Mouse (Mus musculus) embryonic fibroblast, embryonic 13.5 days (primary cell): ENCODE data around the gene Nlgn2. TPM values are rescaled to one million over a fixed set of nuclear protein-coding genes. Genes with fewer than 3 reads are reported as not detected.

Experiments used
- H3K27ac ChIP-seq: 2 replicates; pipeline ENCODE4 v1.5.1; 2012; ENCODE audit warnings: low read length, control low read depth, inconsistent platforms; ENCODE audit not compliant: insufficient read depth
- H3K4me1 ChIP-seq: 2 replicates; pipeline ENCODE4 v1.6.1; 2011; ENCODE audit warnings: low read length; ENCODE audit not compliant: control insufficient read depth, insufficient read depth
- H3K4me3 ChIP-seq: 2 replicates; pipeline ENCODE4 v1.5.1; 2011; ENCODE audit warnings: mild to moderate bottlenecking, control low read depth, low read length; ENCODE audit not compliant: insufficient read depth
- CTCF ChIP-seq: IDR thresholded peaks from 2 replicates; pipeline ENCODE4 v1.5.1; 2011; ENCODE audit warnings: mild to moderate bottlenecking, control low read depth, low read length, moderate library complexity, borderline replicate concordance; ENCODE audit not compliant: insufficient read depth
- POLR2A ChIP-seq: IDR thresholded peaks from 2 replicates; pipeline ENCODE4 v1.6.1; 2011; ENCODE audit warnings: low read depth, mild to moderate bottlenecking, control low read depth, low read length, moderate library complexity
- polyA plus RNA-seq: library from polyadenylated mRNA; stranded (reverse); fragments of >200 nt; gene quantifications from 2 replicates; pipeline ENCODE4 v1.2.4, GENCODE M21; 2011; ENCODE audit warnings: low read depth; ENCODE audit not compliant: missing spikeins, insufficient read length

Nlgn2 gene
- polyA plus RNA-seq, 1 experiment: 42.0 TPM

- no peak overlapping the region for H3K27ac ChIP-seq
- H3K4me1 ChIP-seq: no peaks in the 10 kb centered on the region
- no peak for TF ChIP-seq CTCF
- TF ChIP-seq POLR2A: no peak
- no peak overlapping the region for H3K4me3 ChIP-seq
Observed at GRCm38 (mm10) chr11:69781828-69782227, 55.8 kb downstream of the Nlgn2 start.

DNA sequence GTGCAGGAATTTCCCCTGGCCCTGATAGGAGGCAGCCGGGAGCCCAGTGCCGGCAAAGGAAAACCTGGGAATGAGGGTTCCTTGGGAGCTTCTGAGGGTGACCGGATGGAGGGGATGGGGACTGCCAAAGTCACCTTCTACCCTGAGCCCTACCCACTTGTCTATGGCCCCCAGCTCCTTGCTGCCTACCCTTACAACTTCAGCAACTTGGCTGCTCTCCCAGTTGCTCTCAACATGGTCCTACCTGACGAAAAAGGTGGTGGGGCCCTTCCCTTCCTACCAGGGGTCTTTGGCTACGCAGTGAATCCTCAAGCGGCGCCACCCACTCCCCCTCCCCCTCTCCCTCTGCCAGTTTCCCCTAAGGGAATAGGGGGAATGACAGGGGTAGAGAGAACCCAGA lies 58.6 kb downstream of the Nlgn2 start:
- TF ChIP-seq POLR2A: no peak
- TF ChIP-seq CTCF: no peak
- no peaks in the 10 kb centered on the region for H3K4me1 ChIP-seq
- no peak overlapping the region for H3K27ac ChIP-seq
- no peak overlapping the region for H3K4me3 ChIP-seq

GRCm38 (mm10) chr11:69778258-69778982 lies 59.2 kb downstream of the Nlgn2 start:
- no peaks in the 10 kb centered on the region for H3K4me1 ChIP-seq
- no peak overlapping the region for H3K4me3 ChIP-seq
- no peak overlapping the region for H3K27ac ChIP-seq
- TF ChIP-seq POLR2A: no peak
- no peak for TF ChIP-seq CTCF

GRCm38 (mm10) chr11:69777504-69778257 lies 59.9 kb downstream of the Nlgn2 start:
- TF ChIP-seq CTCF (no peak), POLR2A (no peak)
- Histone ChIP-seq H3K4me1 (no peaks in the 10 kb centered on the region), H3K4me3 (no peak overlapping the region), H3K27ac (no peak overlapping the region)

GRCm38 (mm10) chr11:69776488-69776887 lies 61.1 kb downstream of the Nlgn2 start:
- TF ChIP-seq CTCF (no peak), POLR2A (no peak)
- Histone ChIP-seq H3K27ac (no peak overlapping the region), H3K4me1 (no peaks in the 10 kb centered on the region), H3K4me3 (no peak overlapping the region)

DNA sequence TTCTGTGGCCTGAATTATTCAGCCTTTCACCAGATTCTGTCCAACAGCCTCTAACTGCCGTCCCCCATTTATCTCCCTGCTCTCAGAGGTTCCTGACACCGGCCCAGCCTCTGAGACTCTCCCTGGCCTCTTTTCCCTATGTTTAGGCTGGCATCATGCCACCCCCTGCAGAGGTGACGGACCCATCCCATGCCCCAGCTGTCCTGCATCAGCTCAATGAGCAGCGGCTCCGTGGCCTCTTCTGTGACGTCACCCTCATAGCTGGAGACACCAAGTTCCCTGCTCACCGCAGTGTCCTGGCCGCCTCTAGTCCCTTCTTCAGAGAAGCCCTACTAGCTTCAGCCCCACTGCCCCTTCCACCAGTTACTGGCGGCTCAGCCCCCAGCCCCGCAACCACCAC lies 61.9 kb downstream of the Nlgn2 start:
- H3K27ac ChIP-seq: no peak overlapping the region
- no peaks in the 10 kb centered on the region for H3K4me1 ChIP-seq
- TF ChIP-seq POLR2A (no peak), CTCF (no peak)
- H3K4me3 ChIP-seq: no peak overlapping the region

GRCm38 (mm10) chr11:69774961-69775360 lies 62.6 kb downstream of the Nlgn2 start:
- Histone ChIP-seq H3K4me1 (no peaks in the 10 kb centered on the region), H3K4me3 (no peak overlapping the region), H3K27ac (no peak overlapping the region)
- TF ChIP-seq POLR2A (no peak), CTCF (no peak)

Other genes with a start within 250 kb of the Nlgn2 start
- gene Atp1b2, start 231.8 kb downstream of the Nlgn2 start, polyA plus RNA-seq: 0.58 and 2.7 TPM in 2 replicates
- gene Shbg, start 219.9 kb downstream of the Nlgn2 start, polyA plus RNA-seq: not detected in 2 replicates
- gene Sat2, start 215.8 kb downstream of the Nlgn2 start, polyA plus RNA-seq: 11.7 and 13.6 TPM in 2 replicates
- 63.5 and 71.7 TPM in 2 replicates for gene Fxr2, start 204.8 kb downstream of the Nlgn2 start, polyA plus RNA-seq
- not detected in 2 replicates for gene Sox15, start 182.5 kb downstream of the Nlgn2 start, polyA plus RNA-seq
- gene Mpdu1, start 175.1 kb downstream of the Nlgn2 start, polyA plus RNA-seq: 45.2 and 47.8 TPM in 2 replicates
- gene Cd68, start 171.6 kb downstream of the Nlgn2 start, polyA plus RNA-seq: 4.9 and 8.6 TPM in 2 replicates
- gene Eif4a1, start 165.4 kb downstream of the Nlgn2 start, polyA plus RNA-seq: 717 and 781 TPM in 2 replicates
- gene Senp3, start 155.7 kb downstream of the Nlgn2 start, polyA plus RNA-seq: 117 and 187 TPM in 2 replicates
- 0.85 and 1.5 TPM in 2 replicates for gene Tnfsf13, start 152.0 kb downstream of the Nlgn2 start, polyA plus RNA-seq
- gene Tnfsf12, start 141.9 kb downstream of the Nlgn2 start, polyA plus RNA-seq: 20.0 and 25.5 TPM in 2 replicates
- 3.0 and 4.4 TPM in 2 replicates for gene Tnfsfm13, start 141.7 kb downstream of the Nlgn2 start, polyA plus RNA-seq
- gene Polr2a, start 79.1 kb downstream of the Nlgn2 start, polyA plus RNA-seq: 82.6 and 90.9 TPM in 2 replicates
- gene Slc35g3, start 75.8 kb downstream of the Nlgn2 start, polyA plus RNA-seq: not detected in 2 replicates
- gene Zbtb4, start 71.9 kb downstream of the Nlgn2 start, polyA plus RNA-seq: 22.6 and 28.5 TPM in 2 replicates
- 4.6 and 7.2 TPM in 2 replicates for gene Chrnb1, start 41.8 kb downstream of the Nlgn2 start, polyA plus RNA-seq
- gene Fgf11, start 35.9 kb downstream of the Nlgn2 start, polyA plus RNA-seq: 1.1 and 2.5 TPM in 2 replicates
- gene Tmem102, start 32.2 kb downstream of the Nlgn2 start, polyA plus RNA-seq: not detected in 2 replicates
- gene Gm39566, start 22.5 kb downstream of the Nlgn2 start, polyA plus RNA-seq: not detected in 2 replicates
- gene Spem2, start 19.3 kb downstream of the Nlgn2 start, polyA plus RNA-seq: not detected in 2 replicates
- not detected in 2 replicates for gene Spem1, start 15.6 kb downstream of the Nlgn2 start, polyA plus RNA-seq
- gene Tmem256, start 730 bp upstream of the Nlgn2 start, polyA plus RNA-seq: 72.1 and 94.8 TPM in 2 replicates
- 120 and 128 TPM in 2 replicates for gene Plscr3, start 8.6 kb upstream of the Nlgn2 start, polyA plus RNA-seq
- not detected in 2 replicates for gene Tnk1, start 20.9 kb upstream of the Nlgn2 start, polyA plus RNA-seq
- gene Tmem95, start 40.2 kb upstream of the Nlgn2 start, polyA plus RNA-seq: not detected in 2 replicates
- gene Kctd11, start 43.6 kb upstream of the Nlgn2 start, polyA plus RNA-seq: 20.7 and 26.0 TPM in 2 replicates
- gene Acap1, start 57.8 kb upstream of the Nlgn2 start, polyA plus RNA-seq: not detected in 2 replicates
- gene 2810408A11Rik, start 63.2 kb upstream of the Nlgn2 start, polyA plus RNA-seq: 3.5 and 4.9 TPM in 2 replicates
- gene Neurl4, start 63.3 kb upstream of the Nlgn2 start, polyA plus RNA-seq: 30.8 and 31.8 TPM in 2 replicates
- gene Gps2, start 76.1 kb upstream of the Nlgn2 start, polyA plus RNA-seq: 24.1 and 27.8 TPM in 2 replicates
- 725 and 764 TPM in 2 replicates for gene Eif5a, start 84.2 kb upstream of the Nlgn2 start, polyA plus RNA-seq
- gene Ybx2, start 98.0 kb upstream of the Nlgn2 start, polyA plus RNA-seq: not detected in 2 replicates
- 2.3 and 2.7 TPM in 2 replicates for gene Slc2a4, start 110.4 kb upstream of the Nlgn2 start, polyA plus RNA-seq
- gene Cldn7, start 127.0 kb upstream of the Nlgn2 start, polyA plus RNA-seq: not detected in 2 replicates
- 140 and 171 TPM in 2 replicates for gene Ctdnep1, start 143.4 kb upstream of the Nlgn2 start, polyA plus RNA-seq
- gene Elp5, start 144.7 kb upstream of the Nlgn2 start, polyA plus RNA-seq: 68.8 and 86.1 TPM in 2 replicates
- gene Gabarap, start 153.4 kb upstream of the Nlgn2 start, polyA plus RNA-seq: 639 and 646 TPM in 2 replicates
- gene Phf23, start 158.0 kb upstream of the Nlgn2 start, polyA plus RNA-seq: 78.6 and 89.1 TPM in 2 replicates
- gene Dvl2, start 162.8 kb upstream of the Nlgn2 start, polyA plus RNA-seq: 27.7 and 32.1 TPM in 2 replicates
- gene Acadvl, start 177.6 kb upstream of the Nlgn2 start, polyA plus RNA-seq: 47.4 and 57.9 TPM in 2 replicates
- gene Dlg4, start 179.2 kb upstream of the Nlgn2 start, polyA plus RNA-seq: 69.8 and 77.7 TPM in 2 replicates
- 0.52 and 0.60 TPM in 2 replicates for gene Asgr1, start 216.3 kb upstream of the Nlgn2 start, polyA plus RNA-seq